Mouse (Mus musculus): ENCODE data around the gene Ctsf.
"Not testable (repeated sequence)": the region's sequence is repeated elsewhere in the genome, so short reads cannot be mapped to it uniquely, and the experiment has no call there.

Gene Ctsf

GRCm38 (mm10) chr19:4854552-4855469 lies at the start of gene Ctsf:
Gene Ctsf, plus strand, starts transcription at chr19:4855130.
- peak; percentile 92 for DNase-seq

GRCm38 (mm10) chr19:4810309-4810708 lies 44.6 kb upstream of the Ctsf start:
- no peak for DNase-seq

- no peak for DNase-seq
Measured at GRCm38 (mm10) chr19:4810746-4811062, 44.2 kb upstream of the Ctsf start.

- DNase-seq, result peak; percentile 97
Measured at GRCm38 (mm10) chr19:4811063-4811908, 43.6 kb upstream of the Ctsf start, which contains the start of the genes Gm21992 and Rbm14. Gene Gm21992, minus strand, starts transcription at chr19:4811612. Gene Rbm14, minus strand, starts transcription at chr19:4811634.

GRCm38 (mm10) chr19:4811909-4812242 lies 43.1 kb upstream of the Ctsf start:
- DNase-seq, result no peak

- DNase-seq, result not testable (repeated sequence)
Measured at GRCm38 (mm10) chr19:4812334-4812949, 42.5 kb upstream of the Ctsf start.

GRCm38 (mm10) chr19:4813015-4813414 lies 41.9 kb upstream of the Ctsf start:
- no peak for DNase-seq

GRCm38 (mm10) chr19:4817182-4817835 lies 37.6 kb upstream of the Ctsf start:
- DNase-seq, result no peak

GRCm38 (mm10) chr19:4820678-4821303 lies 34.1 kb upstream of the Ctsf start:
- peak; percentile 57 for DNase-seq

GRCm38 (mm10) chr19:4828444-4829114 lies 26.4 kb upstream of the Ctsf start:
- no peak for DNase-seq

- DNase-seq, result peak; percentile 32
Measured at GRCm38 (mm10) chr19:4829156-4829555, 25.8 kb upstream of the Ctsf start.

GRCm38 (mm10) chr19:4833977-4834376 lies 21.0 kb upstream of the Ctsf start:
- no peak for DNase-seq

GRCm38 (mm10) chr19:4836096-4836495 lies 18.8 kb upstream of the Ctsf start:
- DNase-seq, result no peak

- DNase-seq, result no peak
Measured at GRCm38 (mm10) chr19:4837049-4837448, 17.9 kb upstream of the Ctsf start.

- no peak for DNase-seq
Measured at GRCm38 (mm10) chr19:4838526-4839140, 16.3 kb upstream of the Ctsf start.

- DNase-seq, result peak; percentile 95
Measured at GRCm38 (mm10) chr19:4839149-4839548, 15.8 kb upstream of the Ctsf start, which contains the start of the genes Ccs and Ccdc87. Gene Ccs, minus strand, starts transcription at chr19:4839332. Gene Ccdc87, plus strand, starts transcription at chr19:4839366.

GRCm38 (mm10) chr19:4840848-4841247 lies 14.1 kb upstream of the Ctsf start:
- no peak for DNase-seq

GRCm38 (mm10) chr19:4842611-4843010 lies 12.3 kb upstream of the Ctsf start:
- DNase-seq, result no peak

GRCm38 (mm10) chr19:4845846-4846245 lies 9.1 kb upstream of the Ctsf start:
- no peak for DNase-seq

GRCm38 (mm10) chr19:4847490-4847889 lies 7.4 kb upstream of the Ctsf start:
- DNase-seq, result no peak

- DNase-seq, result no peak
Measured at GRCm38 (mm10) chr19:4849800-4850199, 5.1 kb upstream of the Ctsf start.
